Mouse (Mus musculus): Measurements from ENCODE around the gene Igf2bp3.

Igf2bp3 gene

DNA sequence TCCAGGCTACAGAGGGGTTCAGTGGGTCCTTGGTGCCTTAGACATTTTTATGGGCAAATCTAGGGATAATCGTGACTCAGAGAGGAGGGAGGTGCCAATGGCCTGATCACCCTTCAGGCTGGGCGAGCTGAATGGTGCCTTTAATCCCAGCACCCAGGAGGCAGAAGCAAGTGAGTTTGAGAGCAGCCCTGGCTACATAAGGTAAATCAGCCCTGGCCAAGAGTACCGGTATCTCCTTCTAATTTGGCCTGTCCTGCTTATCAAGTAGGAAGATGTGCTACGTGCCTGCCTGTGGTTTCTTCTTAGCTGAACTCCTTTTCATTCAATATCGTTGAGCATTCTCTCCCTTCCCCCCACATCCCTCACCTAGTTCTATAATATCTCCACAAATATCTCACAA, 78.0 kb downstream of the Igf2bp3 start:
- DNase-seq (ENCODE audit: low spot score in 2 of 2) = no peak

GRCm38 (mm10) chr6:49132352-49133090, 82.2 kb downstream of the Igf2bp3 start:
- DNase-seq (ENCODE audit: low spot score in 2 of 2) = no peak

DNA sequence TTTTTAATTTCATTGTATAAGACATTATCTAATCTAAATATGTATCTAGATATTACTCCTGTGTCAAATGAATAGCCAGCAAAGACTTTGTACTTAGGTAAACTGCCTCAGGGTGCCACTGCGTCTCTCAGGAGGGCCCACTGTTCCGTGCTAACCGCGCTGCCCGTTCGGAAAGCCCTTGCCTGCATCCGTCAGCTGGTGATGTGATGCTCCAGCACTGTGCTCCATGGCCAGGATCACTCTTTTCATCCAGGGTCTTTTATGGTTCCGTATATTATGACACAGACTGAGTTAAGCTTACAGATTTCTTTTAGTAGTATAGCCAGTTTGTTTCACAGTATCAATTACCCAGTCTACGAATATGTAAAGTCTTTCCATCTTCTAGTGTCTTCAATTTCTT, 82.9 kb downstream of the Igf2bp3 start:
- no peak for DNase-seq (ENCODE audit: low spot score in 2 of 2)

DNA sequence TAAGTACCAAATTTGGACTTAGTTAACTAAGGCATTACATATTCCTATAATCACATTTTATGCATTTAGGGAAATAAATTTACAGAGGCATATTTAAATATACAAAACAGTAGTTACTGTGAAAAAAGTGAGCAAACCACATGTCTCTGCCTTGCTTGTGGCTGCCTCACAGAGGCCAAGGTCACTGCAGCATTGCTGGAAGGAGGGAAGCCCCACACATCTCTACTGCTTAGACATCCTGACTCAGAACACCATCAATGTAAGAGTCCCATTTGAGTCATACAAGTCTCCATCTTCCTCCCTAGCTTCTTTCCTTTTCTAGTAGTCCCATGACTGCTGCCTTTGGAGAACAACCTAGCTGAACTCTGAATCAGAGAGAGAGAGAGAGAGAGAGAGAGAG, 84.4 kb downstream of the Igf2bp3 start:
- no peak for DNase-seq (ENCODE audit: low spot score in 2 of 2)

GRCm38 (mm10) chr6:49120370-49120769, 94.4 kb downstream of the Igf2bp3 start:
- DNase-seq (ENCODE audit: low spot score in 2 of 2) = no peak

GRCm38 (mm10) chr6:49119462-49120135, 95.2 kb downstream of the Igf2bp3 start:
- no peak for DNase-seq (ENCODE audit: low spot score in 2 of 2)

DNA sequence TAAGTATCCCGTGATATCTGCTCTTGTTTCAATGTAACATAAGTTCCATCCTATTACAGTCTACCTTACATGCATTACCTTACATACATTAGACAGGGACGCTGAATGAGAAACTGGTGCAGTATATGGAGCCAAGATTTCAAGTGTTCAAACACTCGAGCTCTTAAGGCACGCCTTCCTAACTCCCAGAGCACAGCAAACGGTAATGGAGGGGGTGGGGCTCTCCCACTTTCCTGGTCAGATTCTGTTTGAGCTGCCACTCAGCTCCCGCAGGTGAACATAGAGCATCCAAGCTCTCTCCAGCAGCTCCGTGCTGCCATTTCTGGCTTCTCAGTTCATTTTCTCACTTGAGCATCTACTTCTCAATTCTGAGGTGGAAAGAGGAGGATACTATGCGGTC, 96.3 kb downstream of the Igf2bp3 start:
- DNase-seq (ENCODE audit: low spot score in 2 of 2) = no peak

DNA sequence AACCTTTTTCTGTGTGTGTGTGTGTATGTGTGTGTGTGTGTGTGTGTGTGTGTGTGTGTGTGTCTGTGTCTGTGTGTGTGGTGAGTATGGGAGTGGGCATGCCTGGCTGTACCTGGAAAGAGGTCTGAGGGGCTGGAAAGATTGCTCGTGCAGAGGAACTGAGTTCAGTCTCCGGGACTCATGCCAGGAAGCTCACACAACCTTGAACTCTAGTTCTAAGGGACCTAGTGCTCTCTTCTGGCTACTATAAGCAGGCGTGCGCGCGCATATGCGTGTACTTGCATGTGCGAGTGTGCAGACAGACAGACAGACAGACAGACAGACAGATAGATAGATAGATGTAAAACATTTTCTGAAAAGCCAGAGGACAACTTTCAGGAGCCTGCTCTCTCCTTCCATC, 98.5 kb downstream of the Igf2bp3 start:
- DNase-seq (ENCODE audit: low spot score in 2 of 2) = no peak

DNA sequence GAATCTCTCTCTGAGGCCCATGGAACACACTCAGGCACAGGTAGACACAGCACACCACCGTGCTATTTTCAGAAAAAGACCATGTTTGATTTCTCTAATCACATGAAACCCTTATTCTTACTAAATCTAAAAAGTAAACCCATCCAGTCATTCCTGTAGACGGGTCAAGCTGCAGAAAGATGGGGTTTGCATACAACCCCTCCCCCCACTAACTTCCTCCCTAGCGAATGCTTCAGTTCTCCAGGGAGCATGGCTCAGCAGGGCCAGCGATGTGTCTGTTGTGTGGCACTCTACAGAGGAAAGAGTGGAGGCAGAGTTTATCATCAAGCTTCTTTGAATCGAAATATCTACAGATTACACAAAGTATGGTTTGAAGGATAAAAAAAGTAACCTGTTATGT, 99.2 kb downstream of the Igf2bp3 start:
- no peak for DNase-seq (ENCODE audit: low spot score in 2 of 2)

DNA sequence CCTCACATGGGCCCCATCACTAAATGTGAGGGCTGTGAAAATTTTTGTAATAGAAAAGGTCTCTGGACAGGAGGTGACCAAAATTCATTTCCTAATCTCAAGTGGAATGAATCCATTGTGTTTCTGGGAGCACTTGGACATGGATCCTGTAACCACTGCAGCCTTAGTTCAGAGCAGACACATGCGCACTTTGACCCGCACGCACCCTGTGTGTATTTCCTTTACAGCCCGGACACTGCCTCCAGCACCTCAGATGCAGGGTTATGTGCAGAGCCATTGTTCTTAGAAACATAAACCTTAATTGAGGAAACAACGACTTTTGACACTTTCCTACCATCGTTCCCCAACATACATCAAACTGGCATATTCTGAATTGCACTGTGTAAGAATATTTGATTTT, 100.3 kb downstream of the Igf2bp3 start:
- DNase-seq (ENCODE audit: low spot score in 2 of 2) = no peak

DNA sequence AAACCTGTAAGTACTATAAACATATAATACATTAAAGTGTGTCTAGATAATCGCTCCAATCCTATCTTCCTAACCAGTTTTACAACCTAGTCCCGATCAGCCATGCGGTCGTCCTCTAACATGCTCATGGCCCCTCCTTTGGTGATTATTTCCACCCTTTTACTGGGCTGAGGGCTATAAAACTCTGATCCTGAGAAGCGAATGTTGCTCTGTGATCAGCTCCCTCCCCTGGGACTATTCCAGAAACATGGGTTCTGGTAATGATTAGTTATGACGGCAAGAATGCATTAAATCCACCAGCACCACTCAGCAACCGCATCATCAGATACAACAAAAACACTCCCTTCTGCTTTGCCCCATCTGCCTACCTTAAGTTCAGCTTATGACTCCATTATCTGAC, 100.9 kb downstream of the Igf2bp3 start:
- no peak for DNase-seq (ENCODE audit: low spot score in 2 of 2)

DNA sequence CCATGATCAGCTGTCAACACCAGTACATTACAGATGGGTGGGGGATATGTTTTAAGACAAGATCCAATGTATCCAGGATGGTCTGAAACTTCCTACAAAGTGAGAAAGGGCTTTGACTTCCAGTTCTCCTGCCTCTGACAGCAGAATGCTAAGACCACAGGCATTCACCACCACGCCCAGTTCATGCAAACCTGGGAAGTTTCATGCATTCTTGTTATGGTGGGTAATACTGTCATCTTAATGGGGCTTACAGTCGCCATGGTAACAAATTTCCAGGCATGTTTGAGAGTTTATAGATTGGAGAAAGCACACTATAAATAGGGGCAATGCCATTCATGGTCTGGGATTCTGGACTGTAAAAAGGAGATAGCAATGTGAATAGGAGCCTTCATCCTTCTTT, 105.6 kb downstream of the Igf2bp3 start:
- DNase-seq (ENCODE audit: low spot score in 2 of 2) = no peak

GRCm38 (mm10) chr6:49106746-49107500, 107.8 kb downstream of the Igf2bp3 start:
- DNase-seq (ENCODE audit: low spot score in 2 of 2) = no peak

- no peak for DNase-seq (ENCODE audit: low spot score in 2 of 2)
These were observed 115.7 kb downstream of the Igf2bp3 start for GRCm38 (mm10) chr6:49099086-49099485.

GRCm38 (mm10) chr6:49097596-49098110, 117.1 kb downstream of the Igf2bp3 start:
- DNase-seq (ENCODE audit: low spot score in 2 of 2) = peak in 1 of 2 experiments; percentile 20

- DNase-seq (ENCODE audit: low spot score in 2 of 2) = peak in 1 of 2 experiments; percentile 60
These were observed 117.8 kb downstream of the Igf2bp3 start for GRCm38 (mm10) chr6:49096933-49097461.

DNA sequence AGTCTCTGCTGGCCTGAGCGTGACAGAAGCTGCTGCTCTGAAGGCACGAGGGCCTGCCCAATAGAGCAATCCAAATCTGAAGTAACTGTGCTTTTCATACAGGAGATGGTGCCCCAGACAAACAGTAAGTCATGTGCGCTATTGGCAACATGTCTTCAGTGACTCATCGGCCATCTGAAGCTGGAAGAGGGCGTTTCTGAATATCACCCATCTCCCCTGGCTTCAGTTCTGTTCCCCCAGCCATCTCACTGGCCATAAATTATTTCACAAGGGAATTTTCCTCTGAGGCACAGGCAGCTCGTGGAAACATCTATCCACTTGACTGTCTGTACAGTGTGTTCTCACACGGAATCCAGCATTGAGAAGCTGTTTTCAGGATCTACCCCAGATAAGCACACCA, 118.3 kb downstream of the Igf2bp3 start:
- no peak for DNase-seq (ENCODE audit: low spot score in 2 of 2)

DNA sequence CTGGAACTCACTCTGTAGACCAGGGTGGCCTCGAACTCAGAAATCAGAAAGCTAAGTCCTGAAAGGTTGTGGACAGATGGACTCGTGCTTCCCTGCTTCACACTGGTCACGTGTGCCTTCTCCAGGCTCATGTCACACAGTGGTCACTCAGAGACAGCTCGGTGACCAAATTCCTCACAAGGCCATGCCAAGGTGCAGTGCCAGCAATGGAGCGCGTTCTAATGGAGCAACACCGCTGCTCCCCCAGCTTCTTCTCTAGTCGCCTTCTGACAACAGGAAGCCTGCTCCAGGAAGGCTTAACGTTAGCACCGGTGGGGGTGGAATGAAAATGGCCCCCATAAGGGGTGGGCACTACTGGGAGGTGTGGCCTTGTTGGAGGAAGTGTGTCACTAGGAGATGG, 119.8 kb downstream of the Igf2bp3 start:
- DNase-seq (ENCODE audit: low spot score in 2 of 2) = no peak

- no peak for DNase-seq (ENCODE audit: low spot score in 2 of 2)
These were observed 131.7 kb downstream of the Igf2bp3 start for GRCm38 (mm10) chr6:49083008-49083407.

DNA sequence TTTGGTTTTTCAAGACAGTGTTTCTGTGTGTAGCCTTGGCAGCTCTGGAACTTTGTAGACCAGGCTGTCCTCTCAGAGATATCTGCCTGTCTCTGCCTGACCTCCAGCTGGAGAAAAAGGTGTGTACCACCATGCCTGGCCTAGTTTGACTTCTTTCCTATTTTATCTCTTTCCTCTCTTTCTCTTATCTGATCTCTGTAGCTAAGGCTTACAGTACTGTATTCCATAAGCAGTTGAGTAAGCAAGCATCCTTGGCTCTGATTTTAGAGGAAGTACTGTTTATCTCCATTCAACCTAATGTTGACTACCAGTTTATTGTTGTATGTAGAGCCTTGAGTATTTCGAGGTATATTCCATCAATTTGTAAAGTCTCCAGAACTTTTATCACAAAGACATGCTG, 135.4 kb downstream of the Igf2bp3 start:
- DNase-seq (ENCODE audit: low spot score in 2 of 2) = no peak

DNA sequence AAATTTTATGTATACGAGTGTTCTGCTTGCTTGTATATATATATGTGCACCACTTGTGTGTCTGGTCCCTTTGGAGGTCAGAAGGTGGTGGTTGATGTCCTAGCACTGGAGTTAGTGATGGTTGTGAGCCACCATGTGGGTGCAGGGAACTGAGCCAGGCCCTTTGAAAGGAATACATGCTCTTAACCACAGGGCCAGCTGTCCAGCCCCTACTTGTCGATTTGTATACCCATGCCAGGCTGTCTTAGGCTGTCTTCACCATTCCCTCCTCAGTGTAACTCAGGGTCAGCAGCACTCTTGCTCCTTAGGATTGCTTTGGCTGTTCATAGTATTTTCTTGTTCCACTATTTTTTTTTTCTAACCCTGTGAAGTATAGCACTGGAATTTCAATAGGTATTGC, 136.9 kb downstream of the Igf2bp3 start:
- no peak for DNase-seq (ENCODE audit: low spot score in 2 of 2)

- DNase-seq (ENCODE audit: low spot score in 2 of 2) = no peak
These were observed 140.7 kb downstream of the Igf2bp3 start for GRCm38 (mm10) chr6:49074117-49074490.

Measured in cerebellum, postnatal 4 days (tissue).